Mouse (Mus musculus) heart, embryonic 11.5 days (tissue): ENCODE data around the gene Stk19. TPM values are rescaled to one million over a fixed set of nuclear protein-coding genes. Genes with fewer than 3 reads are reported as not detected.

Source experiments
- ATAC-seq: fragments of 200-750 bp; cut with Nextera tagmentation; replicated peaks from 2 replicates; pipeline ENCODE4 v1.8.0; 2017; ENCODE audit warnings: moderate library complexity; ENCODE audit not compliant: insufficient number of reproducible peaks, low FRiP score, low TSS enrichment
- H3K27ac ChIP-seq: fragments of 300-500 bp; sonication (generic); 2 replicates; pipeline ENCODE4 v1.5.1; 2014; ENCODE audit warnings: mild to moderate bottlenecking, low read depth, low read length
- H3K27me3 ChIP-seq: fragments of 300-500 bp; sonication (generic); 2 replicates; pipeline ENCODE4 v1.6.1; 2014; ENCODE audit warnings: mild to moderate bottlenecking, low read length, mixed read lengths; ENCODE audit not compliant: control insufficient read depth, insufficient read depth
- H3K36me3 ChIP-seq: fragments of 300-500 bp; sonication (generic); 2 replicates; pipeline ENCODE4 v1.6.1; 2014; ENCODE audit warnings: mild to moderate bottlenecking, low read length, moderate library complexity, mixed read lengths; ENCODE audit not compliant: control insufficient read depth, insufficient read depth
- H3K4me1 ChIP-seq: fragments of 300-500 bp; sonication (generic); 2 replicates; pipeline ENCODE4 v1.6.1; 2014; ENCODE audit warnings: low read length; ENCODE audit not compliant: control insufficient read depth, insufficient read depth
- H3K4me2 ChIP-seq: fragments of 300-500 bp; sonication (generic); 2 replicates; pipeline ENCODE4 v1.6.1; 2014; ENCODE audit warnings: mild to moderate bottlenecking, moderate library complexity
- H3K4me3 ChIP-seq: fragments of 300-500 bp; sonication (generic); 2 replicates; pipeline ENCODE4 v1.5.1; 2014; ENCODE audit warnings: low read depth, low read length
- H3K9ac ChIP-seq: fragments of 300-500 bp; sonication (generic); 2 replicates; pipeline ENCODE4 v1.6.1; 2014; ENCODE audit warnings: mild to moderate bottlenecking, low read depth, low read length, moderate library complexity
- H3K9me3 ChIP-seq: fragments of 300-500 bp; sonication (generic); replicated peaks from 2 replicates; pipeline ENCODE4 v1.6.1; 2016; ENCODE audit warnings: low read length; ENCODE audit not compliant: control insufficient read depth
- WGBS: fragments of 180-500 bp; shearing (Covaris S2); extraction: QIAGEN DNeasy Blood & Tissue Kit; methylation state at CpG from one replicate; pipeline ENCODE4 v1.1.7; 2014; ENCODE audit not compliant: insufficient replicate concordance; 5-methylcytosine and 5-hydroxymethylcytosine counted together
- polyA plus RNA-seq: library from polyadenylated mRNA; unstranded; fragments of >200 nt; fragmentation: Nextera tagmentation; extraction: Ambion mirVana; gene quantifications from 2 replicates; pipeline ENCODE4 v1.2.1, GENCODE M21; 2014

Stk19 gene
- polyA plus RNA-seq, 1 experiment from 2014 or later = 15.7 TPM

- Histone ChIP-seq H3K9me3 (no peaks in the 10 kb centered on the region), H3K4me2 (no peak overlapping the region), H3K27ac (no peak overlapping the region), H3K4me3 (no peak overlapping the region), H3K9ac (no peak overlapping the region), H3K36me3 (no peaks in the 10 kb centered on the region), H3K4me1 (no peaks in the 10 kb centered on the region), H3K27me3 (peaks cover 9% of the 10 kb centered on the region)
- no peak for ATAC-seq
- WGBS = 59% methylated on average over 7 of the region's 7 CpGs
Observed at GRCm38 (mm10) chr17:34865981-34866380, 29.2 kb upstream of the Stk19 start.

GRCm38 (mm10) chr17:34862416-34863081 lies 25.8 kb upstream of the Stk19 start, which contains the start of gene Cfb:
Cfb (minus strand) TSS chr17:34862518.
- Histone ChIP-seq H3K27ac (no peak within 1 kb of the TSS), H3K27me3 (peaks cover 9% of the 10 kb centered on the region), H3K4me1 (no peaks in the 10 kb centered on the region), H3K4me3 (no peak within 1 kb of the TSS), H3K9me3 (no peaks in the 10 kb centered on the region), H3K9ac (no peak within 1 kb of the TSS), H3K36me3 (no peaks in the 10 kb centered on the region), H3K4me2 (no peak within 1 kb of the TSS)
- ATAC-seq = no peak
- 64% methylated on average over 8 of the region's 8 CpGs for WGBS

- 66% methylated on average over 13 of the region's 13 CpGs for WGBS
- no peak overlapping the region for H3K9ac ChIP-seq
- no peaks in the 10 kb centered on the region for H3K36me3 ChIP-seq
- no peaks in the 10 kb centered on the region for H3K4me1 ChIP-seq
- no peak for ATAC-seq
- H3K4me3 ChIP-seq = no peak overlapping the region
- H3K4me2 ChIP-seq = no peak overlapping the region
- peaks cover 9% of the 10 kb centered on the region for H3K27me3 ChIP-seq
- no peaks in the 10 kb centered on the region for H3K9me3 ChIP-seq
- H3K27ac ChIP-seq = no peak overlapping the region
Observed at GRCm38 (mm10) chr17:34861704-34862415, 25.1 kb upstream of the Stk19 start.

- peaks cover 4% of the 10 kb centered on the region; the same call in 1 of the 2 replicates for H3K36me3 ChIP-seq
- H3K4me1 ChIP-seq = no peaks in the 10 kb centered on the region
- H3K27ac ChIP-seq = no peak overlapping the region
- H3K9ac ChIP-seq = no peak overlapping the region
- no peak overlapping the region for H3K4me3 ChIP-seq
- WGBS = 76% methylated on average over 9 of the region's 9 CpGs
- no peak overlapping the region for H3K4me2 ChIP-seq
- no peak for ATAC-seq
- peaks cover 9% of the 10 kb centered on the region for H3K27me3 ChIP-seq
- H3K9me3 ChIP-seq = no peaks in the 10 kb centered on the region
Observed at GRCm38 (mm10) chr17:34860514-34860913, 23.8 kb upstream of the Stk19 start.

- Histone ChIP-seq H3K4me3 (no peak overlapping the region), H3K36me3 (peaks cover 17% of the 10 kb centered on the region; the same call in 1 of the 2 replicates), H3K9me3 (no peaks in the 10 kb centered on the region), H3K4me2 (no peak overlapping the region), H3K4me1 (no peaks in the 10 kb centered on the region), H3K9ac (no peak overlapping the region), H3K27me3 (peaks cover 9% of the 10 kb centered on the region), H3K27ac (no peak overlapping the region)
- no peak for ATAC-seq
- WGBS = 87% methylated on average over 4 of the region's 4 CpGs
Observed at GRCm38 (mm10) chr17:34858670-34859069, 21.9 kb upstream of the Stk19 start.

- Histone ChIP-seq H3K4me1 (peaks cover 7% of the 10 kb centered on the region), H3K4me3 (no peak overlapping the region), H3K9me3 (no peaks in the 10 kb centered on the region), H3K27ac (no peak overlapping the region), H3K36me3 (peaks cover 27% of the 10 kb centered on the region; the same call in 1 of the 2 replicates), H3K4me2 (no peak overlapping the region), H3K27me3 (no peaks in the 10 kb centered on the region), H3K9ac (no peak overlapping the region)
- 40% methylated on average over 3 of the region's 3 CpGs for WGBS
- ATAC-seq = no peak
Observed at GRCm38 (mm10) chr17:34855825-34856224, 19.1 kb upstream of the Stk19 start.

- 85% methylated on average over 3 of the region's 3 CpGs for WGBS
- no peak overlapping the region for H3K4me2 ChIP-seq
- peaks cover 8% of the 10 kb centered on the region for H3K4me1 ChIP-seq
- H3K27ac ChIP-seq = no peak overlapping the region
- H3K27me3 ChIP-seq = no peaks in the 10 kb centered on the region
- no peaks in the 10 kb centered on the region for H3K9me3 ChIP-seq
- no peak overlapping the region for H3K9ac ChIP-seq
- ATAC-seq = no peak
- no peak overlapping the region for H3K4me3 ChIP-seq
- H3K36me3 ChIP-seq = peaks cover 27% of the 10 kb centered on the region; the same call in 1 of the 2 replicates
Observed at GRCm38 (mm10) chr17:34854761-34855160, 18.0 kb upstream of the Stk19 start.

GRCm38 (mm10) chr17:34853511-34853910 lies 16.8 kb upstream of the Stk19 start:
- Histone ChIP-seq H3K4me1 (peaks cover 12% of the 10 kb centered on the region), H3K9me3 (no peaks in the 10 kb centered on the region), H3K9ac (no peak overlapping the region), H3K4me3 (no peak overlapping the region), H3K27ac (no peak overlapping the region), H3K27me3 (no peaks in the 10 kb centered on the region), H3K4me2 (no peak overlapping the region), H3K36me3 (peaks cover 27% of the 10 kb centered on the region; the same call in 1 of the 2 replicates)
- WGBS = 78% methylated on average over 8 of the region's 8 CpGs
- no peak for ATAC-seq
